Mouse (Mus musculus) lung, embryonic 16.5 days (tissue): ENCODE data around the gene Ifngr2. TPM values are rescaled to one million over a fixed set of nuclear protein-coding genes. Genes with fewer than 3 reads are reported as not detected.

Experiments
- ATAC-seq: fragments of 200-750 bp; cut with Nextera tagmentation; 2 replicates; pipeline ENCODE4 v1.8.0; 2017; ENCODE audit warnings: low read depth, mild to moderate bottlenecking, moderate library complexity
- H3K27ac ChIP-seq: fragments of 300-500 bp; sonication (generic); 2 replicates; pipeline ENCODE4 v1.5.1; 2014; ENCODE audit warnings: mild to moderate bottlenecking, control low read depth, low read length
- H3K27me3 ChIP-seq: fragments of 300-500 bp; sonication (generic); 2 replicates; pipeline ENCODE4 v1.6.1; 2014; ENCODE audit warnings: low read depth, low read length, mixed read lengths; ENCODE audit not compliant: control insufficient read depth, insufficient read depth
- H3K36me3 ChIP-seq: fragments of 300-500 bp; sonication (generic); 2 replicates; pipeline ENCODE4 v1.6.1; 2014; ENCODE audit warnings: low read length; ENCODE audit not compliant: control insufficient read depth, insufficient read depth
- H3K4me1 ChIP-seq: fragments of 300-500 bp; sonication (generic); replicated peaks from 2 replicates; pipeline ENCODE4 v1.6.1; 2014; ENCODE audit warnings: low read length, mixed read lengths; ENCODE audit not compliant: control insufficient read depth, insufficient read depth
- H3K4me2 ChIP-seq: fragments of 300-500 bp; sonication (generic); 2 replicates; pipeline ENCODE4 v1.6.1; 2014; ENCODE audit warnings: low read depth, low read length, control low read depth
- H3K4me3 ChIP-seq: fragments of 300-500 bp; sonication (generic); 2 replicates; pipeline ENCODE4 v1.5.1; 2014; ENCODE audit warnings: mild to moderate bottlenecking, low read length, control low read depth
- H3K9ac ChIP-seq: fragments of 300-500 bp; sonication (generic); 2 replicates; pipeline ENCODE4 v1.6.1; 2014; ENCODE audit warnings: low read length, control low read depth
- H3K9me3 ChIP-seq: fragments of 300-500 bp; sonication (generic); 2 replicates; pipeline ENCODE4 v1.6.1; 2016; ENCODE audit warnings: low read length; ENCODE audit not compliant: control insufficient read depth
- WGBS: fragments of 180-500 bp; shearing (Covaris S2); extraction: QIAGEN DNeasy Blood & Tissue Kit; methylation state at CpG from one replicate; pipeline ENCODE4 v1.1.7; 2014; 5-methylcytosine and 5-hydroxymethylcytosine counted together
- polyA plus RNA-seq: library from polyadenylated mRNA; unstranded; fragments of >200 nt; fragmentation: Nextera tagmentation; extraction: Ambion mirVana; gene quantifications from 2 replicates; pipeline ENCODE4 v1.2.1, GENCODE M21; 2015

Ifngr2 gene
- polyA plus RNA-seq, 1 experiment from 2014 or later: 54.1 TPM

- Histone ChIP-seq H3K4me1 (no peaks in the 10 kb centered on the region), H3K27me3 (no peaks in the 10 kb centered on the region), H3K27ac (no peak overlapping the region), H3K36me3 (peaks cover 4% of the 10 kb centered on the region; the same call in 1 of the 2 replicates), H3K4me2 (no peak overlapping the region), H3K9ac (no peak overlapping the region), H3K4me3 (no peak overlapping the region), H3K9me3 (no peaks in the 10 kb centered on the region)
- WGBS: 81% methylated on average over 10 of the region's 10 CpGs
- ATAC-seq: no peak
Measured at GRCm38 (mm10) chr16:91568960-91569359, 22.1 kb downstream of the Ifngr2 start.

- Histone ChIP-seq H3K4me3 (no peak overlapping the region), H3K9ac (no peak overlapping the region), H3K36me3 (no peaks in the 10 kb centered on the region), H3K4me2 (no peak overlapping the region), H3K27ac (no peak overlapping the region), H3K9me3 (no peaks in the 10 kb centered on the region), H3K27me3 (no peaks in the 10 kb centered on the region), H3K4me1 (no peaks in the 10 kb centered on the region)
- 44% methylated on average over 3 of the region's 3 CpGs for WGBS
- no peak for ATAC-seq
Measured at GRCm38 (mm10) chr16:91571105-91571504, 24.2 kb downstream of the Ifngr2 start.

- Histone ChIP-seq H3K27ac (no peak overlapping the region), H3K4me3 (no peak overlapping the region), H3K4me2 (no peak overlapping the region), H3K9me3 (no peaks in the 10 kb centered on the region), H3K4me1 (no peaks in the 10 kb centered on the region), H3K36me3 (peaks cover 4% of the 10 kb centered on the region; the same call in 1 of the 2 replicates), H3K27me3 (no peaks in the 10 kb centered on the region), H3K9ac (no peak overlapping the region)
- WGBS: 71% methylated on average over 13 of the region's 13 CpGs
- ATAC-seq: no peak
Measured at GRCm38 (mm10) chr16:91575151-91575550, 28.3 kb downstream of the Ifngr2 start.

GRCm38 (mm10) chr16:91578980-91579720, 32.3 kb downstream of the Ifngr2 start:
- H3K4me2 ChIP-seq: no peak overlapping the region
- ATAC-seq: no peak
- 82% methylated on average over 14 of the region's 14 CpGs for WGBS

GRCm38 (mm10) chr16:91582307-91582706, 35.4 kb downstream of the Ifngr2 start:
- ATAC-seq: no peak
- Histone ChIP-seq H3K27me3 (no peaks in the 10 kb centered on the region), H3K4me3 (no peak overlapping the region), H3K9me3 (no peaks in the 10 kb centered on the region), H3K4me1 (no peaks in the 10 kb centered on the region), H3K4me2 (no peak overlapping the region), H3K27ac (no peak overlapping the region), H3K9ac (no peak overlapping the region), H3K36me3 (peaks cover 9% of the 10 kb centered on the region)
- 66% methylated on average over 2 of the region's 2 CpGs for WGBS

More at GRCm38 (mm10) chr16:91578980-91579720, 32.3 kb downstream of the Ifngr2 start:
- Histone ChIP-seq H3K9me3 (no peaks in the 10 kb centered on the region), H3K4me1 (no peaks in the 10 kb centered on the region), H3K9ac (no peak overlapping the region), H3K27ac (no peak overlapping the region), H3K4me3 (no peak overlapping the region), H3K27me3 (no peaks in the 10 kb centered on the region), H3K36me3 (peaks cover 8% of the 10 kb centered on the region; the same call in 1 of the 2 replicates)

- Histone ChIP-seq H3K4me1 (no peaks in the 10 kb centered on the region), H3K27me3 (no peaks in the 10 kb centered on the region), H3K27ac (no peak overlapping the region), H3K4me3 (no peak overlapping the region), H3K4me2 (no peak overlapping the region), H3K36me3 (peaks cover 7% of the 10 kb centered on the region), H3K9me3 (no peaks in the 10 kb centered on the region), H3K9ac (no peak overlapping the region)
- ATAC-seq: no peak
- WGBS: 82% methylated on average over 5 of the region's 5 CpGs
Measured at GRCm38 (mm10) chr16:91585617-91586016, 38.7 kb downstream of the Ifngr2 start.

- no peaks in the 10 kb centered on the region for H3K9me3 ChIP-seq
- H3K27me3 ChIP-seq: no peaks in the 10 kb centered on the region
- no peak overlapping the region for H3K9ac ChIP-seq
- no peak overlapping the region for H3K4me3 ChIP-seq
- H3K27ac ChIP-seq: no peak overlapping the region
- no peak for ATAC-seq
- H3K36me3 ChIP-seq: peaks cover 6% of the 10 kb centered on the region
- 90% methylated on average over 6 of the region's 6 CpGs for WGBS
- no peaks in the 10 kb centered on the region for H3K4me1 ChIP-seq
- no peak overlapping the region for H3K4me2 ChIP-seq
Measured at GRCm38 (mm10) chr16:91586244-91586643, 39.4 kb downstream of the Ifngr2 start.

- peaks cover 3% of the 10 kb centered on the region for H3K4me1 ChIP-seq
- peaks cover 3% of the 10 kb centered on the region; the same call in 1 of the 2 replicates for H3K36me3 ChIP-seq
- WGBS: 56% methylated on average over 6 of the region's 6 CpGs
- no peak for ATAC-seq
- no peak overlapping the region for H3K4me3 ChIP-seq
- no peak overlapping the region for H3K9ac ChIP-seq
- H3K27me3 ChIP-seq: no peaks in the 10 kb centered on the region
- H3K27ac ChIP-seq: no peak overlapping the region
- H3K4me2 ChIP-seq: no peak overlapping the region
- no peaks in the 10 kb centered on the region for H3K9me3 ChIP-seq
Measured at GRCm38 (mm10) chr16:91587730-91588453, 41.0 kb downstream of the Ifngr2 start.

- peaks cover 3% of the 10 kb centered on the region for H3K4me1 ChIP-seq
- no peaks in the 10 kb centered on the region for H3K27me3 ChIP-seq
- peaks cover 3% of the 10 kb centered on the region; the same call in 1 of the 2 replicates for H3K36me3 ChIP-seq
- no peak overlapping the region for H3K9ac ChIP-seq
- H3K9me3 ChIP-seq: no peaks in the 10 kb centered on the region
- H3K4me2 ChIP-seq: no peak overlapping the region
- H3K4me3 ChIP-seq: no peak overlapping the region
- no peak for ATAC-seq
- H3K27ac ChIP-seq: no peak overlapping the region
- WGBS: 83% methylated on average over 3 of the region's 3 CpGs
Measured at GRCm38 (mm10) chr16:91588703-91589102, 41.8 kb downstream of the Ifngr2 start.
